Mouse (Mus musculus) gastrocnemius, adult 18-20 months (tissue): Measurements from ENCODE around the gene Crlf1. TPM values are rescaled to one million over a fixed set of nuclear protein-coding genes. Genes with fewer than 3 reads are reported as not detected.

Experiments used
- DNase-seq: peaks from one replicate; pipeline ENCODE4 v3.0.0; 2021; ENCODE audit warnings: low spot score
- long read RNA-seq, 2 experiments: library from polyadenylated mRNA; stranded (forward); transcript quantifications; one replicate each; pipeline ENCODE4 v2.0.0; 2021
- total RNA-seq, 2 experiments: library from RNA; stranded (reverse); gene quantifications; 2 replicates each; pipeline ENCODE4 v1.2.3; 2021

Crlf1 gene
- 1 to 10 TPM; 2.8 to 2.9 TPM for total RNA-seq
- long read RNA-seq, experiment 1, partial matches to known transcripts: 0 of 5 reads
- long read RNA-seq, experiment 1, other reads (novel, unspliced or antisense): 1 of 5 reads
- long read RNA-seq, experiment 2, partial matches to known transcripts: 0 of 4 reads
- long read RNA-seq, experiment 2, other reads (novel, unspliced or antisense): 1 of 4 reads

DNA sequence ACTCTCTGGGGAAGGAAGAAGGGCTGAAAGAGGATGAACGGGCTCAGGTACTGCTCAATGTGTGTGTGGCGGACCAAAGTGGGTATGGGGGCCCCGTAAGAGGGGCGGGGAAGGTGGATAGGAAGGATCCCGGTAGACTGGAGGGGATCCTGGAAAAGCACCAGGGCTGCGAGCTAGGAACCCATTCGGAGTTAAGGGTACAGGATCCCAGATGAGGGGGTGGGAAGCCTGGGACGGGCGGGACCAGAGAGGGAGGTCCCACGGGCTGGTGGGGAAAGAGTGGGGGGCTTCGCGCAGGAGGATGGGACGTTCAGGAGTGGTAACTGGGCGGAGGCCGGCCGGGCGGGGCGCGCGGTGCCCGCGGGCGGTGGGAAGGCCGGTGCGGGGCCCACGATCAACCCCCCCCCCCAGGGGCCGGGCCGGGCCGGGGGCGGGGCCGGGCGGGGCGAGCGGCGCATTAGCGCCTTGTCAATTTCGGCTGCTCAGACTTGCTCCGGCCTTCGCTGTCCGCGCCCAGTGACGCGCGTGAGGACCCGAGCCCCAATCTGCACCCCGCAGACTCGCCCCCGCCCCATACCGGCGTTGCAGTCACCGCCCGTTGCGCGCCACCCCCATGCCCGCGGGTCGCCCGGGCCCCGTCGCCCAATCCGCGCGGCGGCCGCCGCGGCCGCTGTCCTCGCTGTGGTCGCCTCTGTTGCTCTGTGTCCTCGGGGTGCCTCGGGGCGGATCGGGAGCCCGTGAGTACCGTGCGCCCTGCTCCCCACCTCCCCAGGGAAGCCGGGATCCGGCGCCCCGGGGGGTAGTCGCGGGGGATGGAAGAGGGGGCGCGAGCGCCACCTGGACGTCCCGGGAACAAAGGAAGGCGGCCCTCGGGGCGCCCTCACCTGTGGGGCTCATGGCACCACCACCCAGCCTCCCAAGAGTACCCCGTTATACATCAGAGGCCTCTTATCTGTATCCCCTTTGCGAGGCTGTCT lies at the start of gene Crlf1:
Gene Crlf1 (plus strand): TSS at position 495 of the 977 bp plus-strand sequence.
- no peak for DNase-seq

DNA sequence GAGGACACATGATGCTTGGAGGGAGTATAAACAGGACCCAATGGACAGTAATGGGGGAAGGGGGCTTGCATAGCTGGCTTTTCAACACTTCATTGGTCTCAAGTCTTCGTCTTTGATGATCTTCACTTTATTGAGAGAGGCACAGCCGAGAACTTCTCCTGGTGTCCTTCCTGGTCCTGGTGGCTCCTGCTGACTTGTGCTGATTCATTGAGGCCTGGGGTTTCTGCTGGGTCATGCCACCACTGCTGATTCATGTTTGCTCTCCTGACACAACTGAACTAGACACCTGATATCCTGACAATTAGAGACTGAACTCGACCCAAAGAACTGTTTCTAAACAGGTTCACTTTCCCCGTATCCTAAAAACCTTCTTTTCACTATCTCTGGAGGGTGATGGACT lies 49.6 kb upstream of the Crlf1 start:
- DNase-seq: no peak

DNA sequence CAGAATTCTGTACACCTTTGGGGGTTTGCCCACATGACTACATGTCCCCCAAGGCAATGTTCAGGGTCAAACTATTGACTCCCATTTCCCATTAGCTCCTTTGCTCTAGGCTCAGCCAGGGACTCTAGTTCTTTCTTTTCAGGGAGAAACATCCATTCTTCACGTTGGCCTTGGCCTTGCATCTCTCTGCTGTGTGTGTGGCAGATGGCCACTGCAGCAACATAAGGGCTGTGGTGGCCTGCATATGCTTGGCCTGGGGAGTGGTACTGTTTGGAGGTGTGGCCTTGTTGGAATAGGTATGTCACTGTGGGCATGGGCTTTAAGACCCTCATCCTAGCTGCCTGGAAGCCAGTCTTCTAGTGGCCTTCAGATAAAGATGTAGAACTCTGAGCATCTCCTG lies 47.0 kb upstream of the Crlf1 start:
- no peak for DNase-seq

DNA sequence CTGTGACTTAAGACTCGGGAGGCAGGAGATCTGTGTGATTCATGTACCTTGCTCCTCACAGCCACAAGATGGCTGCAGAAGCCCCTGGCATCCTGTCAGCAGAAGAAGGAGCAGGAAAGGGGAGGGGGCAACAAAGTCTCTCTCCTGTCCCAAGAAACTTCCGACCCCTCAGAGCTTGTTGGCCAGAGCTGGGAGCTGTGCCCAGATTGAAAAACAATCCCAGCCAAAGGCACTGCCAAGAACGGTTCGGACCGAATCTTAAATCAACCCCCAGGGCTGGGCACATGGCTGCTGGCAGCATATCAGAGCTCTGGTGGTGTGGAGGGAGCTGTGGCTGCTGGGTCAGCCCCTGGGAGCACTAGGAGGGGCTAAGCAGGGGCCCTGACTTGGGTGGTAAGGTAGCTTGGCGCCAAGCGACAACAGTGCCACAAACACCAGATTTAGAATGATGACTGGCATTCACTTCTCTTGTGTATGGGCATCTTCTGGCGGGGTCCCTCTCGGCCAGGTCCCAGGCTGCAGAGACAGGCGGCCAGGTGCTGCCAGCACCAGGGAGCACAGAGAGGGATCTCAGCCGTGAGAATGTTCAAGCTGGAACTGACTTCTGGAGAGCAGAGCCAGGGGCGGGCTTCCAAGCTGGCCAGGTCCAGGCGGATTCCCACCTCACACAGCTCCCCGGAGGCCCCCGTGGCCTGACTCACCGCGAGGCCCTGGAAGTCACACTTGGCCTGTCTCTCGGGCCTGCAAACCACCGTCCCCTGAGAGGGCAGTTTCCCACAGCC lies 45.1 kb upstream of the Crlf1 start:
- DNase-seq: peak; percentile 68

DNA sequence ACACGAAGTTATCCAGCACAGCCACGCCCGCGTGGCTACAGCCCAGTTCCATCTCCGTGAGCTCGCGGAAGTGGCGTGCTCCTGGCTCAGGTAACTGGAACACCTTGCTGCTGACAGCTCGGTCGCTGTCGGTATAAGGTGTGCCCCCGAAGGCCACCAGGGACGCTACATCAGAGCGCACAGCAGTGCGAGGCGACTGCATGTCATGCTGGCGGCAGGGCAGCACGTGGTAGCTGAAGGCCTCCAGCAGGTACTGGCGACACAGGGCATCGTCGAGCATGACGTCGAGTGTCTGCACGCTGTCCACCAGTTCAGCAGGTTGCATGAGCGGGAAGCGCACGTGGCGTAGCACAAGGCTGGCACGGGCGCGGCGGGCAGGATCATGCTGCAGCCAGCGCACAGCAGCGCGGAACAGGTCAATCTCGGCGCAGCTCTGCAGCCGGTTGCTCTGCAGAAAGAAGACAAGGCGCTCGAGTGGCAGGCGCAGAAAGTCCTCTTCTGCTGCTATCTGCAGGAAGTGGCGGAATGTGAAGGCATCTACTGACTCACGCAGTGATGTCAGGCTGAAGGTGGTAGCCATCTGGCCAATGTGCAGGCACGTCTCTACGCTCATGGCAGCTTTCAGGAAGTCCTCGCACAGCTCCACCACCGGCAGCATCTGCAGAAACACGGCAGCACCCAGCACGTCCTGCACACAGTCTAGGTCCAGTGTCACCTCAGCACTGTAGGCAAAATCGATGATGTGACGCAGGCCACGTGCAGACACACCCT lies 40.6 kb upstream of the Crlf1 start:
- no peak for DNase-seq

DNA sequence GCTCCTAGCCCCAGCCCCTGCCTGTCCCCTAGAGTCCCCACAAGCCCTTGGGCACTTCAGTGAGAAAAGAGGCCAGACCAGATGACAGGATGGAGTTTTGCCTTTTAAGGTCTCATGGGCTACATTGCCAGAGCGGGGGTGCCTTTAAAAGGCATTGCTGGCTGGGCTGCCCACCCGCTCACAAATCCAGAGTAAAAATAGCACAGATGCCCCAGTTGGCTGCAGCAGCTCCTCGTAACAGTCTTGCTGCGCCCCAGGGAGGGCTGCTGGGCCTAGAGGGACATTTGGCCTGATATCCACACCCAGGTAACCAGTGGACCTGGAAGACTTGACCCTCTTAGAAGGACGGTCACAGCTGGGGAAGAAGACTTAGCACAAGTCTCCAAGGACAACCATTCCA lies 39.1 kb upstream of the Crlf1 start:
- DNase-seq: no peak

DNA sequence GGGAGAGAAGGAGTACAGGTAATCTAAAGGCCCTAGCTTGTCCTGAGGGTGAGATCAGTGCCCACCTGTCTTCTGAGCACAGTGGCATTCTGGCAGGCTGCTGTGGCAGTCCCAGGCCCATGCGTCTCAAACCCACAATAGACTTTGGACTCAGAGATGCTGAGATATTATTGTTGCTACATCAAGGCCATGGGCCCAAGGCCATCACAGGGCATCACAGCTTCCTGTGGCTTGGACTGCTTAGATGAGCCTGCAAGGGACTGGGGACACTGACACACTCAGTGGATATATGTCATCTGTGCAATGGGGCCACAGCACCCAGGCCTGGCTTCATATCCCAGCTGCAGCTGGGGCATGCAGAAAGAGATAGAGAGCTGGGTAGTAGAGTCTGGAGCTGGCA lies 36.0 kb upstream of the Crlf1 start:
- DNase-seq: no peak

DNA sequence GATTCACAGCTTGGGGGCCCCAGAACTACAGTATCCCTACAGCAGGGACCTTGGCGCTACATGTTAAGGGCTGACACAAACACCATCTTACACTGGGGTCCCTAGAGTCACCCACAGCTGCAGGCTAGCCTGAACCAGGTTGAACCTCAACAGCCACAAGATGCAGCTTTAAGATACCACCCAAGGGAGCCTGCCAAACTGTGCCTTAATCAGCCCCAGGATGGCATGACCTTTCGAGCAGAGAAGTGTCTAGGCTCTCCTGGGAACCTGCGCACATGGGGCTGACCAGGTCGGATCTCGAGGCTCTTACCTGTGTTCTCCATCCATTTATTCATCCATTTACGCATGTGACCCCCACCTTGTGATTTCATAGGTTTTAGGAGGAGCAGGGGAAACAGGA lies 35.1 kb upstream of the Crlf1 start:
- no peak for DNase-seq

DNA sequence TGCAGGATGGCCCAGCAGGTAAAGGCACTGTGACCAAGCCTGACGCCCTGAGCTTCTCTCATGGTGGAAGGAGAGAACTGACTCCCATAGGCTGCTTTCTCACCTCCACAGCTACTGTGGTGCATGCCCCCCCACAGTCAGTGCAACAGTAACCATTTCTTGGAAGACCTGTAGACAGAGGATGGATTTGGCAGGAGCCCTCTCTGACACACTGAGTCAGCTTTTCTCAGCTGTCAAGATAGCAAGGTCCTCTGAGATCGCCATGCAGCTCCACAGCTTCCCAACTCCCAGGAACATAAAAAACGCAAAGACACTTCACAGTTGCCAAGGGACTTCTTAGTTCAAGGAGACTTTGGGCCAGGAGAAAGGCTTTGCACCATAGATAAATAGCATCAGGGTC lies 34.5 kb upstream of the Crlf1 start:
- DNase-seq: no peak

DNA sequence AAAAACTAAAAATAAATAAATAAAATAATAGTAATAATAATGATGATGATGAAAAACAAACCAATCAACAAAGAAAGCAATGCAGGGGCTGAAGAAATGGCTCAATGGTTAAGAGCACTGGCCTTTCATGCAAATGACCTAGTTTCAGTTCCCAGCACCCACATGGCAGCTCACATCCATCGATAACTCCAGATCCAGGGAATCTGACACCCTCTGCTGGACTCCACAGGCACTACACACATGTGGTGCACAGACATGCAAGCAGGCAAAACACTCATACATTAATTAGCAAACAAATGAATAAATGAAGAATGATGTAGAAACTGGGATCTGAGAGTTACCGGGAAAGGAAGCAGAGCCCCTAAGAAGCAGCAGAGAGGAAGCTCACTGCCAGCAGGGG lies 33.3 kb upstream of the Crlf1 start:
- no peak for DNase-seq

DNA sequence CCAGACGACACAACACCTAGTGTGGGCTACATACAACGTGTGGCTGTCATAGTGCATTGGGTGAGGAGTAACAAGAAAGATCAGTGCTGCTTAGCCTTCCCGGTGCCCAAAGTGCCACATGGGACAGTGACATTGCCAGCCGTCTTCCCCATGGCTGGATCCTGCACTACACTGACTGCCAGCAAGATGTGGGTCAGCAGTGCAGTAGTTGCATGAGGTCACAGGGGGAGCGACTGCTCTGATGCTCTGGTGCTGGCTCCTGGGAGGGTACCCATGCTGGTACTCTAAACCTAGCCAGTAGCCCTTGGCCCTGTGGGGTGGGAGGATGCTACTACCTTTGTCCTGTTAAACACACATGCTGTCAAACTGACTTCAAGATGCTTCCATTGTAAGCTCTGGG lies 32.8 kb upstream of the Crlf1 start:
- DNase-seq: no peak

DNA sequence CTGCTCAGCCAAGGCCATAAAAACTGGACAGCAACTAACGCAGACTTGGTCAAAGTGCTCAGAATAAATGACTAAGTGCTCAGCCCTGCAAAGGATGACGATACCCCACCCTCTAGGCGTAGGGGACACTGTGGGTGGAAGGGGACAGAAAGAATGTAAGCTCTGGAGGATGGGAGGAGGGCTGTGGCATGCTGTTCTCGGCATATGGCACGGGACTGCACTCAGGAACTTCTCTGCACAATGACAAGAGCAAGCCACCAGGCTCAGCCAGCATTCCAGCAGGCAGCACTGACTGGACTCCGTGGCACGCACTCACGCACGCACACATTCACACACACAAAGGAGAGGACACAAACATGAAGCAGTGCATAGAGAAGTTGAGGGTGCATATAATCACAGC lies 32.4 kb upstream of the Crlf1 start:
- no peak for DNase-seq

DNA sequence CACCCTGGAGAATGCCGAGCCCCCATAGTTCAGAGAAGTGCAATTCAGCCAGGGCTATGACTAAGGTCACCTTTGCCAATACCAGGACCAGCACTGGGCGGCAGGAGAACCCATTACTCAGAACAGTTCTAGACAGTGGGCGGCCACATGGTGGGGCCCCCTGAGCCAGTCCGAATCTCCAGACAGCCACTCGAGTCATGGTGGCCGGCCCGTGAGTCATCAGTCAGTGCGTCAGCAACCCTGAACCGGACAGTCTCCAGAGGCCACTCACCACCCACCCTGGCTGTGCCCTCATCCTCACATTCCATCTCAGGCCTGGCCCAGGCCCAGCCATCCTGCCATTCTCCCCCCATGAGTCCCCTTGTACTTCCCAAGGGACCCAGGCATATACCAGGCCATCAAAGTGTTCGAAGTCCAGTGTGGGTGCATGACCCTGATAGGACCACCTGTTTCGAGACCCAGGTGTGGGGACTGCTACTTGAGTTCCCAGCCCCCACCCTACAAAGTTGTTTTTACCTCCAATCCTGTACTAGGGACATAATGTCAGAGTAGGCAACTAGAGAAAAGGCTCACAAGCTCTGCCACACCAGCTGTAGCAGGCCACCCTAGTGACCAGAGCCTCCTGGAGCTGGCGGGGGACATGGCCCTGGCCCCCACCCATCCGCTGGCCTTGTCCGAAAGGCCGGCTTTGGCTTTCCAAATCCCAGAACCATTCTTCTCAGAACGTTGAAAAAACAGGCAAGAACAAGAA lies 31.0 kb upstream of the Crlf1 start:
- DNase-seq: no peak

DNA sequence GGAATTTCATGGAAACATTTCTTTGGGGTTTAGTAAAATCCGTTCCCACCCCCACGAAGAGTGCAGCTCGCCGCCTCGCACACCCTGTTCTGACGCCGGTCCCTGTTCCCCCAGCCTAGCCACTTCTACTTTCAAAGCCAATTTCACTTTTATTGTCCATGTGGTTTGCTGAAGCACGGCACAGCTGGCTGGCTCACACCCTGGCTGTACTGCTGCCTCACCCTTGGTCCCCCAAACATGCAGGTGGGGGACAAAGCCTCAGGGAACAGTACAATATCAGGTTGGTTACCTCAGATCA lies 30.5 kb upstream of the Crlf1 start:
- DNase-seq: peak; percentile 54

DNA sequence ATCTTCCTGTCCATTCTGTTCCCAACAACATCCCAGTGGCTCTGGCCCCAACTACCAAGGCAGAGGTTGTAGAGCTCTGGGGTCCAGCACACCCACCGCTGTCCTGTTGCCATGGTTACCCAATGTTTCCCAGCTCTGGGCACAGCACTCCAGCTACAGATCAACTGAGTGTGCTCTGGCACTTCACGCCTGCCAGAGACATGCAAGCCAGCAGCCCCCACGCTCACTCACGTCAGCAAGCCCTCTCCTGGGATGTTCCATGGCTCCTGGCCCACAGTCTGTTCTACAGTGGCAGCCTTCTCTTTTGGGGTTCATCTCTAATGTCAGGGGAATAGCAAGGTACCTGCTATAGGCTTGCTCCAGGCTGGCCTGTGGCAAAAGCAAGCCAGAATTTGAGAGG lies 29.7 kb upstream of the Crlf1 start:
- DNase-seq: peak; percentile 55

DNA sequence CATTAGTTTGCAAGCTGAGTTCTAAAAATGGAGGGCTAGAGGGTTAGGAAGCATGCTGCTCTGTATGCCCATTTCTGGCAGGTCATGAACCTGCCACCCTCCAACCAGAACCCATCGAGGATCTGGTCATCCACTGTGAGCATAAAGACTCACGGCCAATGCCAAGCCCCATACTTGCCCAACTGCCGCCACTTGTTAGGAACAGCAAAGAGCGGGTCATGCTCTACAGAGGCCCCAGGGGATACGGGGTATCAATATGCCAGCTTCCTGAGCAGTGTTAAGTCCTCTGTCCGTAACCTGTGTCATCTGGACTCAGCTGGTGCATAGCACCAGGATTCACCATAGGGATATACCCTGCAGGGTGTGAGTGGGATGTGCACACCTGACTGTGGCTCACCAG lies 28.8 kb upstream of the Crlf1 start:
- DNase-seq: no peak

DNA sequence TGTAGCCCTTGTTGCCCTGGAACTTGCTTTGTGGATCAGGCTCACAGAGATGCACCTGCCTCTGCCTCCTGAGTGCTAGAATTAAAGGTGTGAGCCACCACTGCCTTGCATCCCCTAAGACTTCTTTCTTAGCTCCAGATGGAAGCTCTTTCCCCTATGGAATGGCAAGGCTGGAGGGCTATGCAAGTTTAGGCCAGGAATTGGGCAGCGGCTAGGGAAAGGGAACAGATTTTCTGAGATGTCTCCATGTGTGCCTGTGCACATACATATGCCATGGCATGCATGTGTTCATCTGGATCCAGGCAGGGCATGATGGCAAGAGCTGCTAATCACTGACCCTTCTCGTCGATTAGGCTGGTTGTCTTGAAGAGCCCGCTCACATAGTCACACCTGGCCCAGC lies 27.3 kb upstream of the Crlf1 start:
- no peak for DNase-seq

DNA sequence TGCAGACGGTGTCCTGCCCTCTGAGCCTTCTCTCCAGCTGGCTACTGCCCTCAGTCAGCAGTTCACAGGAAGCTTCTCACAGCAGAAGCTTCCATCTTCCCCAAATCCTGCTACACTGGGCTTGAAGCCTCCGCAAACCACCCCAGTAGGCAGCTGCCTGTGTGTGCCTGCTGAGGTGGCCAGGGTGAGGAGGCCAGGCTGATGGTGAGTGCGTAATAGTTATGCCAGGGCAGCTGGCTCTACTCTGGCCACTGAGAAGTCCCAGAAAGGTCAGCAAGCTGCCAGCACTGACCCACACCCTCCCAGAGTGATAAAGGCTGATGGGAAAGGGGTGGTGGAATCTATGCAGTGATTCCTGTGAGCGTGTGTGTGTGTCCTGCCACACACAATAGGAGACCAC lies 26.7 kb upstream of the Crlf1 start:
- DNase-seq: no peak

DNA sequence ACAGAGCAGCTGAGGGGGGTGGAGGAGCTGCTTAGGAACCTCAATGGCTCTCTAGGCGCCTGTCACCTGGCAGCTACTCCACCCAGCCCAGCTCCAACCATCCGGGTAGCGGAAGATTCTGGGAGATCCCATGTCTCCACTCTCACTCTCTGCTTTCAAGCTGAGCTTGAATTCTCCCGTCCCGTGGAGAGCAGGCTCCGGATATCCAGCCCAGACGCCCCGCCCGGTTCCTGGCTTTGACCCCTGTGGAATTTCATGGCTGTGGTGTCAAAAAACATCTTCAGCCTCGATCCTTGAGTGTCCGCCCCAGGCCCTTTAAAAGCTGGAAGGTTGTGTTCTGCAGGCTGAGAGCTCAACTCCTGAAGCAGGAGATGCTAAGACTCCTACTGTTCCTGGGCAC lies 26.2 kb upstream of the Crlf1 start:
- DNase-seq: peak; percentile 82

DNA sequence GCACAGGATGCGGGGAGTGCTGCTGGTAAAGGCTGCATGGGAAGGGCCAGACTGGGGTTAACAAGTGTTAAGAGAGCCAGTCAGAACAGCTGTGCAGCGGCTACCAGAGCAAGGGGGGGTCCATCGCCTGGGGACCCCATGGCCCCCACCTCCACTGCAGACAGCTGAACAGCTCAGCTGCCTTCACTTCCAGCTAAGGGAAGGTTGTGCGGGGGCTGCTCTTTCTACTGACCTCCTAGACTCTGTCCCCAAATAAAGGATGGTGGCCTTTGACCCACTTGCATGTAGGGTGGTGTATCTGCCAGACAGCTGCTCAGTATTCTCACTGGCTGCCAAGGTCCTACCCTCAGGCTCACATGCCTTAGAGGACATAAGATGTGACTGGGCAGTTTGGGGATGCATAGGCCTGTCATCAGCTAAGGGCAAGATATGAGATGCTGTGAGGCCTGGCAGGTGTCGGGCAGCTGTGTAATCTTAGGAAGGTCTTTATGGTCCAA lies 25.7 kb upstream of the Crlf1 start:
- peak; percentile 43 for DNase-seq

DNA sequence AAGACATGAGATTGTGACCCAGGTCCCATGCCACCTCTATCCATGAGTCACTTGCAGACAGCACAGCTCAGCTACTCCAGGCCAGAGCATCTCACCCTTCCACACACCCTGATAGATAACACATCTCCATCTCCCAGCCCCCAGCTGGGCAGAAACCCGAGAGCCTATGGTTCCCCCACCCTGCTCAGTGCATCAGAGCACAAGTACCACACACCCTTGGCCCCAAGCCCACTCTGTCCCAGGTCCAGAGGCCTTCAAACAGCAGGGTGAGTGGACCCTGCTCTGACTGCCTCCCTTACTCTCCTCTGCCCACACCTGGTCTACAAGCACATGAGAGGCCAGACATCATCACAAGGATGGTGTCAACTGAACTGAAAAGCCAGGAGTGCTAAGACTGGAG lies 25.1 kb upstream of the Crlf1 start:
- DNase-seq: no peak
